Mouse (Mus musculus): ENCODE measurements around the gene Nfrkb.

DNA sequence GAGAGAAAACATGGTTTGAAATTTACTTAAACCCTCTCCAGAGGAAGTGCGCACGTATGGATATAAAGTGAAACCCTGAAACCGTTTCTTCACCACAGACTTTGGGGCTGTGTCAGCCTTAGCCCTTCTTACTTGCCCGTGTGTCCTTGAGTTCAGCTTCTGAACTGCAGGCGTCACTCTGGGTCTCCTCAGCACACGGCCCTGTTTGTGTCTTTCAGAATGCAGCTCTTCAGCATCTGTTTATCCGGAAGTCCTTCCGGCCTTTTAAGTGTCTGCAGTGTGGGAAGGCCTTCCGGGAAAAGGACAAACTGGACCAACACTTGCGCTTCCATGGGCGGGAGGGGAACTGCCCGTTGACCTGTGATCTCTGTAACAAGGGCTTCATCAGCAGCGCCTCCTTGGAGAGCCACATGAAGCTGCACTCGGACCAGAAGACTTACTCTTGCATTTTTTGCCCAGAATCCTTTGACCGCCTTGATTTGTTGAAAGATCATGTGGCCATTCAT, 39.4 kb upstream of the Nfrkb start:
- TF ChIP-seq GATA1 (IDR thresholded peaks at IDR 0.05; ENCODE audit: low read length) (no peak), TAL1 (IDR thresholded peaks at IDR 0.05; ENCODE audit: low read length) (no peak)

Data from erythroblast, embryonic 14.5 days (primary cell).